Mouse (Mus musculus) thymus, adult 2 months (tissue): ENCODE measurements around the gene Cnot2.

Source experiments
- CTCF ChIP-seq: fragments of 200-500 bp; IDR thresholded peaks from 2 replicates; pipeline ENCODE4 v1.5.1; 2012; ENCODE audit warnings: mild to moderate bottlenecking, control low read depth, low read length, moderate library complexity, borderline replicate concordance; ENCODE audit not compliant: control insufficient read depth, poor library complexity, insufficient read depth; ENCODE audit errors: extremely low read depth
- POLR2A ChIP-seq: fragments of 200-500 bp; IDR thresholded peaks from 2 replicates; pipeline ENCODE4 v1.6.1; 2012; ENCODE audit warnings: mild to moderate bottlenecking, low read length, control low read depth, moderate library complexity; ENCODE audit not compliant: control insufficient read depth, poor library complexity, insufficient read depth; ENCODE audit errors: extremely low read depth

- TF ChIP-seq CTCF: no peak
- TF ChIP-seq POLR2A: no peak
These were observed 68.6 kb downstream of the Cnot2 start for GRCm38 (mm10) chr10:116512521-116513253.
